Mouse (Mus musculus) heart, embryonic 16.5 days (tissue): ENCODE measurements around the gene Gab2. TPM values are rescaled to one million over a fixed set of nuclear protein-coding genes. Genes with fewer than 3 reads are reported as not detected.
A peak's percentile ranks its signal among the peaks of the same experiment; 100 is the strongest.

Source experiments
- ATAC-seq: fragments of 200-750 bp; cut with Nextera tagmentation; replicated peaks from 2 replicates; pipeline ENCODE4 v1.8.0; 2017; ENCODE audit warnings: moderate number of reproducible peaks; ENCODE audit not compliant: insufficient read depth, low FRiP score; ENCODE audit errors: extremely low read depth
- H3K27ac ChIP-seq: fragments of 300-500 bp; sonication (generic); 2 replicates; pipeline ENCODE4 v1.5.1; 2014; ENCODE audit warnings: mild to moderate bottlenecking, low read length, control low read depth, moderate library complexity
- H3K27me3 ChIP-seq: fragments of 300-500 bp; sonication (generic); 2 replicates; pipeline ENCODE4 v1.6.1; 2014; ENCODE audit warnings: low read length, mixed read lengths; ENCODE audit not compliant: control insufficient read depth, insufficient read depth
- H3K36me3 ChIP-seq: fragments of 300-500 bp; sonication (generic); 2 replicates; pipeline ENCODE4 v1.6.1; 2014; ENCODE audit not compliant: control insufficient read depth, insufficient read depth
- H3K4me1 ChIP-seq: fragments of 300-500 bp; sonication (generic); 2 replicates; pipeline ENCODE4 v1.6.1; 2014; ENCODE audit warnings: low read length, mixed read lengths; ENCODE audit not compliant: control insufficient read depth, insufficient read depth
- H3K4me2 ChIP-seq: fragments of 300-500 bp; sonication (generic); 2 replicates; pipeline ENCODE4 v1.6.1; 2014; ENCODE audit warnings: low read depth, mild to moderate bottlenecking, control low read depth, low read length
- H3K4me3 ChIP-seq: fragments of 300-500 bp; sonication (generic); 2 replicates; pipeline ENCODE4 v1.5.1; 2014; ENCODE audit warnings: mild to moderate bottlenecking, control low read depth, low read length
- H3K9ac ChIP-seq: fragments of 300-500 bp; sonication (generic); 2 replicates; pipeline ENCODE4 v1.6.1; 2014; ENCODE audit warnings: low read length, control low read depth
- H3K9me3 ChIP-seq: fragments of 300-500 bp; sonication (generic); replicated peaks from 2 replicates; pipeline ENCODE4 v1.6.1; 2016; ENCODE audit warnings: low read length; ENCODE audit not compliant: control insufficient read depth
- WGBS: fragments of 180-500 bp; shearing (Covaris S2); extraction: QIAGEN DNeasy Blood & Tissue Kit; methylation state at CpG from one replicate; pipeline ENCODE4 v1.1.7; 2014; 5-methylcytosine and 5-hydroxymethylcytosine counted together
- polyA plus RNA-seq: library from polyadenylated mRNA; unstranded; fragments of >200 nt; fragmentation: Nextera tagmentation; extraction: Ambion mirVana; gene quantifications from 2 replicates; pipeline ENCODE4 v1.2.1, GENCODE M21; 2015

The Gab2 gene
- polyA plus RNA-seq, result 6.6 and 7.1 TPM in 2 replicates

DNA sequence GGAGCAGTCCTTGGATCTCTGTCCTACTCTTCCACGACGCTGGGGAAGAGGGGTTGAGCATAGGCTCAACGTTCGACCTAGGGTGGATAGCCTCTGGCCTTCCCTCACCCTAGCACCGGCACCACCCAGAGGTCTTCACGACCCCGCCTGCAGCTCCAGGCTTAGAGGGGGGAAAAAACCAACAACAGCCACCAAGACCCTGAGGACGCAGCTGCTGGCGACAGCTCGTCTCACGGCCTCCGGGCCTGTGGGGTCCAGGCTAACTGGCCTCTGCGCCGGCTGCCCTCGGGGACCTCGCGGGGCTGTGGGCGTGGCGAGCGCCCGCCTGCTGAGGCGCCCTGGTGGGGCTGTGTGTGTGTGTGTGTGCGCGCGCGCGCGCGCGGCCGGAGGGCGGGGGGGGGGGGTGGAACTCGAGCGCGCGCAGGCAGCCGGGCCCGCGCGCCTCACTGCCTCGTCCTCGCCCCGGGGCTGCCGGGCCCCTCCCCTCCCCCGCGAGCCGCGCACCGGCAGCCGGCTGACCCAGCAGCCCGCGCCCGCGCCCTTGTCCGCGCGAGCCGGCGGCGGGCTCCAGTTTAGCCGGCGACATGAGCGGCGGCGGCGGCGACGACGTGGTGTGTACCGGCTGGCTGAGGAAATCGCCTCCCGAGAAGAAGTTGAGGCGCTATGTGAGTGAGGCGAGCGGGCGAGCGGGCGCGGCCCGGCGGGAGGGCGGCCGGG, at the start of gene Gab2:
Gene Gab2, plus strand, starts transcription at position 345 of the 717 bp plus-strand sequence.
- Histone ChIP-seq H3K9me3 (no peaks in the 10 kb centered on the region), H3K4me2 (peak within 1 kb of the TSS; percentile 68), H3K27me3 (no peaks in the 10 kb centered on the region), H3K4me3 (peak within 1 kb of the TSS; percentile 90), H3K4me1 (peaks cover 19% of the 10 kb centered on the region), H3K27ac (peak within 1 kb of the TSS; percentile 91), H3K36me3 (no peaks in the 10 kb centered on the region), H3K9ac (peak within 1 kb of the TSS; percentile 92)
- under 1% methylated on average over 79 of the region's 83 CpGs for WGBS
- ATAC-seq, result peak; percentile 74

DNA sequence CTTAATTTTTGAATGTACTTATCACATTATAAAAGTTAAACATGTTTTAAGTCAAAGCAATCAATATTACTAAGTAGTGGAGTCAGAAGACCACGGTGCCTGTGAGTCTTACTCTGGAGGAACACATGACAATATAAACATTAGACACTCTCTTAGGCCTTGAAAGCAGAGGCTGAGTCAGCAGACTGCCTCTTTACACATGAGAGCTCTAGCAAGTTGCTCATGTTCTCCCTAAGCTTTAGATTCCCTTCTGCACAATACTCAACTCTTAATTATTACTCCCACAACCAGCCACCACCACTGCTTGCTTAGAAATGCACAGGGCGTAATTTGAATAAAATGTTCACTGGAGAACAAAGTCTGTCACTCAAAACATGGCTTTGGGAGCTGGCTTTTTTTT, 49.0 kb upstream of the Gab2 start:
- Histone ChIP-seq H3K27me3 (no peaks in the 10 kb centered on the region), H3K9ac (no peak overlapping the region), H3K4me3 (no peak overlapping the region), H3K4me2 (no peak overlapping the region), H3K9me3 (no peaks in the 10 kb centered on the region), H3K27ac (no peak overlapping the region), H3K4me1 (no peaks in the 10 kb centered on the region), H3K36me3 (no peaks in the 10 kb centered on the region)
- no peak for ATAC-seq
- 87% methylated on average over 2 of the region's 2 CpGs for WGBS

- Histone ChIP-seq H3K4me3 (no peak overlapping the region), H3K9me3 (no peaks in the 10 kb centered on the region), H3K4me2 (no peak overlapping the region), H3K27ac (no peak overlapping the region), H3K36me3 (peaks cover 5% of the 10 kb centered on the region; the same call in 1 of the 2 replicates), H3K9ac (no peak overlapping the region), H3K4me1 (no peaks in the 10 kb centered on the region), H3K27me3 (no peaks in the 10 kb centered on the region)
- ATAC-seq, result no peak
- 60% methylated on average over 4 of the region's 4 CpGs for WGBS
These were observed 41.7 kb upstream of the Gab2 start for GRCm38 (mm10) chr7:97039641-97040040.

DNA sequence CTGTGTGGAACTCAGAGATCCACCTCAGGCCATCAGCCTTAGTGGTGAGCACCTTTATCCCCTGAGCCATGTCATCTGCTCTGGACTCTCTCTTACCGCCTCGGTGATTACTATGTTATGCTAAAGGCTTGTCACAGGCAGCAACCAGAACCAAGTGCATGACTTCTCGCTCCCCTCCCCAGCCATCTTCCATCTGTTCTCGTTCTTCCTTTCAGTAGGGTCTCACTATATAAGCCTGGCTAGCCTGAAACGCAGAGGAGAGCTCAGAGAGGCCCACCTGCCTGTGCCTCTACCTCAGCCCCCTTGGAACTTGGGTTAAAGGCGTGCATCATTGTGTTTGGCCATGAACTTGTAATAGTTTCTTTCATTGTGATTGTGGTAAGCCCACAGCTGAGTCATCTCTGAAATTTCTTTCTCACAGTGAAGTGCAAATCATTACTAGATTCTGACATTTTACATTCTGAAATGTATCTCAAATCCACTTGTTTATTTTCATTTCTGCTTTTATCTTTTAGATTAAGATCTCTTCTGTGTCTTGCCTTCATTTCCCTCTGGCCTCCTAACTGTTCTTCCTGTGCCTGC, 39.4 kb upstream of the Gab2 start:
- H3K27ac ChIP-seq, result no peak overlapping the region
- 82% methylated on average over 6 of the region's 6 CpGs for WGBS
- no peak overlapping the region for H3K9ac ChIP-seq
- H3K36me3 ChIP-seq, result peaks cover 5% of the 10 kb centered on the region; the same call in 1 of the 2 replicates
- no peaks in the 10 kb centered on the region for H3K27me3 ChIP-seq
- no peak for ATAC-seq
- no peaks in the 10 kb centered on the region for H3K9me3 ChIP-seq
- H3K4me3 ChIP-seq, result no peak overlapping the region
- H3K4me1 ChIP-seq, result no peaks in the 10 kb centered on the region
- no peak overlapping the region for H3K4me2 ChIP-seq

DNA sequence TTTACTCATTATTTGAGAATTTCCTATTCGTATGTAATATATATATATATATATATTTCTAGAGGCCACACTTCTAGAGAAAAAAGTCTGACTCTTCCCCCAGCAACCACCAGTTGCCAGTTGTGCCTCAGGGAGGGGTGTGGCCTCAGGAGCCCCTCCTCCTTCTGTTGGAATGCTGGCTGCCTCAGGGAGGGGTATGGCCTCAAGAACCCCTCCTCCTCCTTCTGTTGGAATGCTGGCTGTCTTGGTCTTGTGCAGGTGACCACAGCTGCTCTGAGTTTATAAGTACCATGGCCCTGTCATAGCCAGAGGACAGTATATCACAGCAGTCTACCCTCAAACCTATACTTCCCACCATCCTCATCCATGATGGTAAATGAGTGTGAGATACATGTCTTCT, 38.4 kb upstream of the Gab2 start:
- H3K4me1 ChIP-seq, result no peaks in the 10 kb centered on the region
- peaks cover 5% of the 10 kb centered on the region; the same call in 1 of the 2 replicates for H3K36me3 ChIP-seq
- no peaks in the 10 kb centered on the region for H3K9me3 ChIP-seq
- H3K4me2 ChIP-seq, result no peak overlapping the region
- 81% methylated on average over 1 of the region's 1 CpGs for WGBS
- no peak overlapping the region for H3K27ac ChIP-seq
- no peak overlapping the region for H3K4me3 ChIP-seq
- H3K27me3 ChIP-seq, result no peaks in the 10 kb centered on the region
- no peak overlapping the region for H3K9ac ChIP-seq
- no peak for ATAC-seq

- H3K9me3 ChIP-seq, result no peaks in the 10 kb centered on the region
- WGBS, result 88% methylated on average over 2 of the region's 2 CpGs
- H3K27ac ChIP-seq, result no peak overlapping the region
- no peak for ATAC-seq
- H3K4me1 ChIP-seq, result no peaks in the 10 kb centered on the region
- no peak overlapping the region for H3K4me2 ChIP-seq
- no peak overlapping the region for H3K4me3 ChIP-seq
- no peaks in the 10 kb centered on the region for H3K27me3 ChIP-seq
- no peak overlapping the region for H3K9ac ChIP-seq
- peaks cover 6% of the 10 kb centered on the region; the same call in 1 of the 2 replicates for H3K36me3 ChIP-seq
These were observed 20.4 kb upstream of the Gab2 start for GRCm38 (mm10) chr7:97060966-97061365.

DNA sequence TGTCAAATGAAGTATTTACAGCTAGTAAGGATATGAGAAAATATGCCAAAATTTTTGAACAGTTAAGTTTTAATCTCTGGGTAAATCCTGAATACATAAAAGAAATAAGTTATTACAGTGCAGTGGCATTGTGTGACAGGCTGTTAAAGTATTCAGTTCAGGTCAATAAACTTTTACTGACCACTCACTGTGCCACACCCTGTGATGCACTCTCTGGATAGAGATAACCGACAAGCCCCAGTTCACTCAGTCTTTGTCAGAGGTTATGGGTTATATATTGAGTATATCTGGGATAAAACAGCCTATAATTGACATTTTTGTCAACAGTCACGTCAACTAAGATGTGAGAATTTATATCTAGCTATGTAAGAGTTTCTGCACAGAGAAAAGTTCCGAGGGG, 9.9 kb upstream of the Gab2 start:
- Histone ChIP-seq H3K4me2 (no peak overlapping the region), H3K9ac (no peak overlapping the region), H3K27ac (no peak overlapping the region), H3K27me3 (no peaks in the 10 kb centered on the region), H3K4me3 (no peak overlapping the region), H3K4me1 (no peaks in the 10 kb centered on the region), H3K9me3 (no peaks in the 10 kb centered on the region), H3K36me3 (no peaks in the 10 kb centered on the region)
- ATAC-seq, result no peak
- 79% methylated on average over 3 of the region's 3 CpGs for WGBS

DNA sequence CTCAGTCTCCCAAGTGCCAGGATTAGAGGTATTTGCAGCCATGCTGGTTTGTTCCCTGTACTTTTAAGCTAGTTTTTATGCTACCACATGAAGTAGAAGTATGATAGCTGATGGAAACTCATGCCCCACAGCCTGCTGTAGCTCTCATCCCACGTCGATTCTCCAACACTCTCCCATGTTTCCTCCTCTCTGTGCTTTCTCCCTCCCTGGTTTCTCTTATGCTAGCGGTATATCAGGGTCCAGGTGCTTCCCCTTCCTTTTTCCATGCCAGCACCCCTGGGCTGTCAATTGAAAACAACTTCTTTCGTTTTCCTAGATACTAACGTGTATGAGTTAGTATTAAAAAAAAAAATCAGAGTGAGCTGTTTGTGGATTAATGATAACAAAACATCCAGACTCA, 9.3 kb upstream of the Gab2 start:
- no peak for ATAC-seq
- Histone ChIP-seq H3K27me3 (no peaks in the 10 kb centered on the region), H3K9ac (no peak overlapping the region), H3K36me3 (no peaks in the 10 kb centered on the region), H3K4me2 (no peak overlapping the region), H3K4me3 (no peak overlapping the region), H3K27ac (no peak overlapping the region), H3K4me1 (no peaks in the 10 kb centered on the region), H3K9me3 (no peaks in the 10 kb centered on the region)
- 68% methylated on average over 5 of the region's 5 CpGs for WGBS

- no peak; the same call in 1 of the 2 replicates for ATAC-seq
- 86% methylated on average over 1 of the region's 1 CpGs for WGBS
These were observed 6.4 kb upstream of the Gab2 start for GRCm38 (mm10) chr7:97074974-97075373.

More at GRCm38 (mm10) chr7:97074974-97075373, 6.4 kb upstream of the Gab2 start:
- no peak overlapping the region for H3K4me3 ChIP-seq
- H3K4me1 ChIP-seq, result peaks cover 3% of the 10 kb centered on the region; the same call in 1 of the 2 replicates
- no peak overlapping the region for H3K9ac ChIP-seq
- H3K27ac ChIP-seq, result no peak overlapping the region
- no peak overlapping the region for H3K4me2 ChIP-seq
- H3K36me3 ChIP-seq, result no peaks in the 10 kb centered on the region
- no peaks in the 10 kb centered on the region for H3K9me3 ChIP-seq
- no peaks in the 10 kb centered on the region for H3K27me3 ChIP-seq
